18 mouse cellular contexts compared by ENCODE assay signal in genomic region chr2:91023131-91023530, GRCm38 (mm10). TPM values are rescaled to one million over a fixed set of nuclear protein-coding genes. Genes with fewer than 3 reads are reported as not detected.
A peak's percentile ranks its signal among the peaks of the same experiment; 100 is the strongest.
DNase-seq lines count a peak whose midpoint lies in the region; TF ChIP-seq lines count a peak whose summit lies in the region.
"Had no signal": no experiment of that assay in that cellular context is flagged by ENCODE, and none has a peak within 500 bp of the region (broad histone marks: within the 10 kb centered on the region; RNA-seq: fewer than 3 reads in every experiment).

No protein-coding gene starts in this region.

- H3K4me1 ChIP-seq in brown adipose tissue, adult 24 weeks (ENCODE audit: control insufficient read depth, insufficient read depth, insufficient read length, low read length): peaks cover 2% of the 10 kb centered on the region; the same call in 1 of the 2 replicates
- H3K4me1 ChIP-seq: forebrain, embryonic 12.5 days; hindbrain, embryonic 15.5 days; lung, embryonic 15.5 days had no signal

- intact Hi-C loops in heart, postnatal 10 days (cut with DNase I): no loop called here

- H3K4me3 ChIP-seq in layer of hippocampus, adult 2 months: no peak overlapping the region
- H3K4me3 ChIP-seq in brown adipose tissue, adult 24 weeks (ENCODE audit: insufficient read depth, low read depth, low read length): no peak overlapping the region
- H3K4me3 ChIP-seq: forebrain, embryonic 12.5 days; hindbrain, embryonic 15.5 days; lung, embryonic 15.5 days; neural tube, embryonic 13.5 days had no signal

- peak overlapping the region; percentile 82 for H3K27ac ChIP-seq in layer of hippocampus, adult 2 months
- H3K27ac ChIP-seq in brown adipose tissue, adult 24 weeks (replicated peaks; ENCODE audit: low read depth, low read length): peak overlapping the region; percentile 13; the same call in 1 of the 2 replicates
- H3K27ac ChIP-seq: forebrain, embryonic 12.5 days; hindbrain, embryonic 15.5 days; lung, embryonic 15.5 days; macrophage; neural tube, embryonic 13.5 days; stomach, postnatal 0 days had no signal

- peak; percentile 97 for DNase-seq in heart, adult 11 months
- DNase-seq in heart, postnatal 4 days: no peak
- DNase-seq in layer of hippocampus, adult 2 months (ENCODE audit: low spot score in 2 of 2): no peak
- no peak for DNase-seq in layer of hippocampus, postnatal 25 days (ENCODE audit: extremely low spot score in 1 of 2, low spot score in 1 of 2)
- peak; percentile 32 to 51 for DNase-seq in heart, postnatal 10 days
- DNase-seq in frontal cortex, postnatal 36 days (ENCODE audit: low spot score in 2 of 2): no peak
- DNase-seq: cerebellum, adult 9-11 months; kidney, postnatal 25 days; layer of hippocampus, adult 9-11 months; right cerebral cortex, postnatal 25 days; thymus, postnatal 25 days had no signal

- TF ChIP-seq CTCF in layer of hippocampus, adult 2 months (conservative IDR thresholded peaks at IDR 0.05): no peak

RNA-seq across cellular contexts. Expression of gene Rapsn, which starts 12.3 kb away (rescaled TPM):
- total RNA-seq in heart, postnatal 4 days (2021): 10 to 100 TPM; 19.3 to 23.3 TPM
- under 1 TPM in 1 of 2 experiments, not detected in 1; 0.31 TPM for total RNA-seq in layer of hippocampus, adult 2 months (2021)
- under 1 TPM in 1 of 2 experiments, not detected in 1; 0.59 TPM for total RNA-seq in layer of hippocampus, postnatal 25 days (2021)
- polyA plus RNA-seq in brown adipose tissue, adult 24 weeks (2012; ENCODE audit: insufficient read depth, insufficient read length, missing spikeins): 0.71 and 2.3 TPM in 2 replicates
- 10 to 100 TPM; 15.4 to 19.8 TPM for total RNA-seq in heart, postnatal 10 days (2021)

RNA-seq across cellular contexts. Expression of gene Psmc3, which starts 30.7 kb away (rescaled TPM):
- 100 to 1,000 TPM; 240 to 248 TPM for total RNA-seq in heart, postnatal 4 days (2021)
- total RNA-seq in layer of hippocampus, adult 2 months (2021): 100 to 1,000 TPM; 203 to 215 TPM
- 100 to 1,000 TPM; 232 to 234 TPM for total RNA-seq in layer of hippocampus, postnatal 25 days (2021)
- 157 and 167 TPM in 2 replicates for polyA plus RNA-seq in brown adipose tissue, adult 24 weeks (2012; ENCODE audit: insufficient read depth, insufficient read length, missing spikeins)
- 100 to 1,000 TPM; 221 to 245 TPM for total RNA-seq in heart, postnatal 10 days (2021)

RNA-seq across cellular contexts. Expression of gene Slc39a13, which starts 47.1 kb away (rescaled TPM):
- 10 to 100 TPM; 32.6 to 36.8 TPM for total RNA-seq in heart, postnatal 4 days (2021)
- 10 to 100 TPM; 33.7 to 37.3 TPM for total RNA-seq in layer of hippocampus, adult 2 months (2021)
- 10 to 100 TPM; 23.3 to 31.2 TPM for total RNA-seq in layer of hippocampus, postnatal 25 days (2021)
- polyA plus RNA-seq in brown adipose tissue, adult 24 weeks (2012; ENCODE audit: insufficient read depth, insufficient read length, missing spikeins): 22.4 and 24.6 TPM in 2 replicates
- total RNA-seq in heart, postnatal 10 days (2021): 10 to 100 TPM; 27.7 to 31.9 TPM

RNA-seq across cellular contexts. Expression of gene Spi1, which starts 59.1 kb away (rescaled TPM):
- 1 to 10 TPM; 2.7 to 3.5 TPM for total RNA-seq in heart, postnatal 4 days (2021)
- total RNA-seq in layer of hippocampus, adult 2 months (2021): 1 to 10 TPM; 2.4 to 5.4 TPM
- 1 to 10 TPM; 3.6 to 3.8 TPM for total RNA-seq in layer of hippocampus, postnatal 25 days (2021)
- 7.6 and 9.3 TPM in 2 replicates for polyA plus RNA-seq in brown adipose tissue, adult 24 weeks (2012; ENCODE audit: insufficient read depth, insufficient read length, missing spikeins)
- total RNA-seq in heart, postnatal 10 days (2021): 1 to 10 TPM; 2.3 to 3.0 TPM

Comparison
In these comparisons a context has a peak if more than half of its experiments do, and no peak if none do; other contexts are left out.
1. DNase-seq: peak in heart, adult 11 months (single experiment) and heart, postnatal 10 days (2 of 2); none in heart, postnatal 4 days (single experiment), layer of hippocampus, adult 2 months (0 of 2), layer of hippocampus, postnatal 25 days (0 of 2) and frontal cortex, postnatal 36 days (0 of 2).
2. RNA of gene Rapsn, which starts 12.3 kb away (total RNA-seq): 19.3 to 23.3 TPM in heart, postnatal 4 days and 15.4 to 19.8 TPM in heart, postnatal 10 days; 0.59 TPM in layer of hippocampus, postnatal 25 days and 0.31 TPM in layer of hippocampus, adult 2 months; every median in the first group is over 10 times any median in the second.